Mouse (Mus musculus) limb, embryonic 10.5 days (tissue): ENCODE data around the gene Ndufs6. TPM values are rescaled to one million over a fixed set of nuclear protein-coding genes. Genes with fewer than 3 reads are reported as not detected.

ENCODE experiments used
- DNase-seq: peaks from one replicate; pipeline ENCODE4 v3.0.0-alpha.2; 2017; ENCODE audit warnings: low spot score
- H3K27ac ChIP-seq: fragments of 300-500 bp; sonication (generic); 2 replicates; pipeline ENCODE4 v1.5.1; 2016; ENCODE audit warnings: mild to moderate bottlenecking
- H3K27me3 ChIP-seq: fragments of 300-500 bp; sonication (generic); 2 replicates; pipeline ENCODE4 v1.6.1; 2016; ENCODE audit warnings: low read depth, mild to moderate bottlenecking; ENCODE audit not compliant: poor library complexity, severe bottlenecking
- H3K36me3 ChIP-seq: fragments of 300-500 bp; sonication (generic); 2 replicates; pipeline ENCODE4 v1.6.1; 2016; ENCODE audit warnings: mild to moderate bottlenecking, moderate library complexity
- H3K4me1 ChIP-seq: fragments of 300-500 bp; sonication (generic); 2 replicates; pipeline ENCODE4 v1.6.1; 2016
- H3K4me3 ChIP-seq: fragments of 300-500 bp; sonication (generic); 2 replicates; pipeline ENCODE4 v1.5.1; 2016; ENCODE audit warnings: mild to moderate bottlenecking, moderate library complexity
- H3K9me3 ChIP-seq: fragments of 300-500 bp; sonication (generic); replicated peaks from 2 replicates; pipeline ENCODE4 v1.6.1; 2016; ENCODE audit warnings: mild to moderate bottlenecking
- WGBS: fragments of 180-500 bp; shearing (Covaris S2); methylation state at CpG from one replicate; pipeline ENCODE4 v1.1.7; 2016; 5-methylcytosine and 5-hydroxymethylcytosine counted together
- polyA plus RNA-seq: library from polyadenylated mRNA; unstranded; fragments of >200 nt; fragmentation: Nextera tagmentation; extraction: Ambion mirVana; gene quantifications from 2 replicates; pipeline ENCODE4 v1.2.1, GENCODE M21; 2016

Ndufs6 gene
- polyA plus RNA-seq, 1 experiment from 2014 or later, result 399 TPM

DNA sequence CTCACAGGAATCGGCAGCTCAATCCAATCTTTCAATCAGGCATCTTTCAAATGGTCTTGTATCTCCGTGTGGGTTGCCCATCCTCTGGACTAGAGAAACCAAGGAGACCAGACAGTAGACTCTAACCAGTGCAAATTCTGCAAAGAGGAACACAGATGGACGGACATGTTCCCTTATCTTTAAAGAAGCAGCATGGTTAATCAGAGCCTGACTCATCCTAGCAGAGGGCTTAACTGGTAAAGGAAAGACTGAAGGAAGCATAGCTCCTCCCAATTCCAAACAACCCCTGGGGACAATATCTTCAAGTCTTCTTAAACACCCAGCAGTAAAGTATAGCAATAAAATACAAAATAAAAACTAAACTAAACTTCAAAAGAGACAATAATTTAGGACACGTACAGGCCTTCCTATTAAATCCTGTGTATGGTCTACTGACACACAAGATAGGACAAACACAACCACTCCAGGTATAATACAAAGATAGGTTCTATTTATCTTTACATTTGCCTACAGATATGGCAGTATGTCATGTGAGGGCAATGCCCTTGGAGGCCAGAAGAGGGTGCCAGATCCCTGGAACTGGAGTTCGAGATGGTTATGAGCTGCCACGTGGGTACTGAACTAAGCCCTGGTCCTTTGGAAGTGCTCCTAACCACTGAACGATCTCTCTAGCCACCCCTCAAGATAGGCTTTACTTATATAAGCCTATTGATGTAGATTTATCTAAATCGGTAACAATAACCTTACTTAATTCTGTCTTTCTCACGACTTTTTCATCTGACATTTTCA lies 17.0 kb upstream of the Ndufs6 start:
- Histone ChIP-seq H3K4me3 (no peak overlapping the region), H3K27ac (no peak overlapping the region)

DNA sequence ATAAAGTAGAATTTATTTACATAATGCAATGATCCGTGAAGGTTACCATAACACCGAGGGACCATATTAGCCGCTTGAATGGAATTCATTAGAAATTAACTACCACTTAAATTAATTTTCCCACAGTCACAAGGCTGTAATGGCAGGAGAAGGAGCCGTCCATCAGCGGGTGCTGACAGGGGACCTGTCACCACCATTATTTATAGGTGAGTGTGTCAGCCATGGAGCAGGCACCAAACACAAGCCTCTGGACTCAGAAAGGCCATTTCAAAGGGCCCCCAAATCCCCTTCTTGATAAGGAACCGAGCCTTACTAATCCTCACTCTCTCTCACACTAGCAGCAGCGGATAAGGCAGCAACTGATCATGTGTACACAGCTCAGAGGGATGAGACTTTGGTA lies 8.4 kb upstream of the Ndufs6 start:
- Histone ChIP-seq H3K9me3 (no peaks in the 10 kb centered on the region), H3K4me3 (no peak overlapping the region), H3K27ac (no peak overlapping the region), H3K27me3 (peaks cover 69% of the 10 kb centered on the region), H3K4me1 (peaks cover 19% of the 10 kb centered on the region), H3K36me3 (no peaks in the 10 kb centered on the region)
- DNase-seq, result peak; percentile 66
- WGBS, result 43% methylated on average over 7 of the region's 7 CpGs

More for the DNA sequence above, 17.0 kb upstream of the Ndufs6 start:
- 79% methylated on average over 9 of the region's 9 CpGs for WGBS
- H3K4me1 ChIP-seq, result peaks cover 10% of the 10 kb centered on the region; the same call in 1 of the 2 replicates
- peaks cover 10% of the 10 kb centered on the region for H3K27me3 ChIP-seq
- no peak for DNase-seq
- no peaks in the 10 kb centered on the region for H3K9me3 ChIP-seq
- H3K36me3 ChIP-seq, result no peaks in the 10 kb centered on the region

DNA sequence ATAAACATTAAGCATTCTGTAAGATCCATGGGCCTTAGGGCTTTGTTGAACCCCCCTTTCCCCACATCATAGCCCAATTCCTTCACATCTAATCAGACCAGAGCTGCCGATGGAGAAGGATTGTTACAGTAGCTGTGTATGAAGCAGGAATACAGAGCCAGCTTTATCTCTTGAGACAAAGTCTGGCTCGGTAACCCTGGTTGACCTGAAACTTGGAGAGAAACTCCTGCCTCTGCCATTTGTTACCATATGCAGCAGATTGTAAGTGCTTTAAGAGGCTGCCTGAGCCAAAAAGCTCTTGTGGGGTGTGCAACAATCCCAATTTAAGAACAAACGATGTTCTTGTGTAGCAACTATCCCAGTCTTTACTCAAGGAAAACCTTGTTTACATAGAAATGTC lies 3.4 kb upstream of the Ndufs6 start:
- H3K9me3 ChIP-seq, result no peaks in the 10 kb centered on the region
- peak overlapping the region; percentile 82 for H3K4me3 ChIP-seq
- H3K27ac ChIP-seq, result peak overlapping the region; percentile 91; the same call in 1 of the 2 replicates
- H3K4me1 ChIP-seq, result peaks cover 29% of the 10 kb centered on the region
- 77% methylated on average over 3 of the region's 3 CpGs for WGBS
- H3K27me3 ChIP-seq, result peaks cover 33% of the 10 kb centered on the region
- H3K36me3 ChIP-seq, result peaks cover 2% of the 10 kb centered on the region; the same call in 1 of the 2 replicates
- DNase-seq, result no peak

DNA sequence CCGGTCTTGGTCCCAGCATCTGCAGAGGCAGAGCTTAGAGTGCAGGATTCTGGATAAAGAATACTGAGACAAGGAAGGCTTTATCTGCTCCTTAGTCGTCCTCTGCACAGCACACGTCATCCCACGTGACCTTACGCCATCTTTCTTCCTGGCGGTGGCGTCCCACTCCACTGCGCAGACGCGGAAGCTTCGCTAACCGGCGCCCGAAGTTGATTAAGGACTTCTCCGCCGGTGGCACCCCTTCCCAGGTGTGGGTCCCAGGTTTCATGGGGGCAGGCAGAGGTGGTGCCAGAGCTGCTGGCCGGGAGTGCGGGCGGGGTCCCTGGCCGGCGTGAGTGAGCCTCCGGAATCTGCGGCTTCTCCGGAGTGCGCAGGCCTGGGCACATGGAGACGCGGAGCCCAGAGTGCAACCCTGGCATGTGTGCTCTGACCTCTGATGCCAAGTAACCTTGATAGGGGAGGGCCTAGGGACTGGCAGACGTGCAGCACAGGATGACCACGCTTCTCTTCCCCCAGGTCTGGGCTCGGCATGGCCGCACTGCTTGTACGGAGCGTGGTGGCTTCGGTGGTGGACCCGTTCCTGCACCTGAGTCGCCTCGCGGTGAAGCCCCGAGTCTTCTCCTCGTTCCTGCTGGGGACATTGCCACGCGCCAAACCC lies 2.6 kb upstream of the Ndufs6 start:
- Histone ChIP-seq H3K27me3 (peaks cover 31% of the 10 kb centered on the region), H3K9me3 (no peaks in the 10 kb centered on the region), H3K4me3 (peak overlapping the region; percentile 82), H3K27ac (peak overlapping the region; percentile 91), H3K4me1 (peaks cover 24% of the 10 kb centered on the region), H3K36me3 (peaks cover 10% of the 10 kb centered on the region)
- peak; percentile 86 for DNase-seq
- WGBS, result under 1% methylated on average over 42 of the region's 42 CpGs

DNA sequence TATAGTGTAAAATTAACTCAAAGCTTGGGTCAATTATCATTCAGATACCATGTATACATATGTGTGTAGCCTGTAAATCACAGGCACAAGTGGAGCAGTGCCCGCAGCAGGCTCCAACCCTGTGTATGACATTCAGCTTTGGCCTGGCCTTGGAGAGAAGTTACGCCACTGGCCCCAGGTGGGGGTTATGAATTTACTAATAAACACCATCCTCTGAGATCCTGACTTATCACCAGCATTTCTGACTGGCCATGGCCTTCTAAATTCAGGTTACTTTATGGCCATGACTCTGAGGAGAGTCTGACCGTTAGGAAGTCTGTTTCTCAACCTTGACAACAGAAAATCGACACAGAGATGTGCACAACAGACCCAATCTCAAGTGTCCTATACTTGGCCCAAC lies 4.9 kb downstream of the Ndufs6 start:
- H3K4me3 ChIP-seq, result no peak overlapping the region
- no peak for DNase-seq
- H3K36me3 ChIP-seq, result peaks cover 84% of the 10 kb centered on the region
- H3K27ac ChIP-seq, result no peak overlapping the region
- 94% methylated on average over 4 of the region's 4 CpGs for WGBS
- H3K27me3 ChIP-seq, result no peaks in the 10 kb centered on the region
- peaks cover 7% of the 10 kb centered on the region for H3K4me1 ChIP-seq
- H3K9me3 ChIP-seq, result no peaks in the 10 kb centered on the region

DNA sequence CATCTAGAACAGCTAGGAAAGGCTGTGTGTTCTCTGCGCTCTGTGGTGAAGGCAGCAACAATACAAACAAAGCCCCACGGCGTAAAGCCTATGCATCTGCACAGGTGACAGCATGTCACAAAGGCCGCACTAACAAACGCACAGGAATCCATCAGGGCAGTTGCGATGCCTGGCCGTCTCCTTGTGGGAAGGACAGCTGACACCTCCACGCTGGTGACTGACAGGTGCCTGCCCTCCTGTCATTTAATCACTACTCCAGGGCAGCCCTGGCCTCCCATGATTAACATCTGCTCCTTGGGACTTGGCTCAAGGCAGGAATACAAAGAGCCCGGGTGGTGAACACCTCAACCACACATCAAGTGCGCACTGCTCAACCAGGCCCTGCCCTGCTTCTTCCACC lies 5.7 kb downstream of the Ndufs6 start:
- 93% methylated on average over 10 of the region's 10 CpGs for WGBS
- Histone ChIP-seq H3K9me3 (0 out of 2 replicates have a peak, but pooled peaks cover 2% of the 10 kb centered on the region), H3K27me3 (no peaks in the 10 kb centered on the region), H3K36me3 (peaks cover 92% of the 10 kb centered on the region), H3K27ac (no peak overlapping the region), H3K4me3 (no peak overlapping the region), H3K4me1 (peaks cover 5% of the 10 kb centered on the region)
- DNase-seq, result no peak

DNA sequence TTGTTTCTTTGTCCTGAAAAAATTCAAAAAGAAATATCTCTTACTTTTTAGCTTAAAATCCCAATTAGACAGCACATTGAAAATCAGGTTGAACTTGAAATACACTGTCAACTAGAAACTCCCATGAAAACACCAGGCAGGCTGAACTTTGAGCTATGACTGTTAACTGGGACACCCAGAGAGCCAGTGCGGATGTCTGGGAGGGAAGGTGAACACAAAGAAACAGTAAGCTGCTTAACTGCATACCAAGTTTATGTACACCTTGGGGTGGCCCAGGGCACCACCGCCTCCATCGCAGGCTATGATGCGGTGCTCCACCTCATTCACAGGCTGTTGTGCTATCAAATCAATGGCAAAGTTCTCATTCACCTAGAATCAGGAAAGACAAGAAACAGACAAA lies 8.3 kb downstream of the Ndufs6 start:
- WGBS, result 94% methylated on average over 4 of the region's 4 CpGs
- no peaks in the 10 kb centered on the region for H3K27me3 ChIP-seq
- DNase-seq, result no peak
- 0 out of 2 replicates have a peak, but pooled peaks cover 2% of the 10 kb centered on the region for H3K9me3 ChIP-seq
- H3K4me3 ChIP-seq, result no peak overlapping the region
- H3K4me1 ChIP-seq, result no peaks in the 10 kb centered on the region
- peaks cover 92% of the 10 kb centered on the region for H3K36me3 ChIP-seq
- H3K27ac ChIP-seq, result no peak overlapping the region

DNA sequence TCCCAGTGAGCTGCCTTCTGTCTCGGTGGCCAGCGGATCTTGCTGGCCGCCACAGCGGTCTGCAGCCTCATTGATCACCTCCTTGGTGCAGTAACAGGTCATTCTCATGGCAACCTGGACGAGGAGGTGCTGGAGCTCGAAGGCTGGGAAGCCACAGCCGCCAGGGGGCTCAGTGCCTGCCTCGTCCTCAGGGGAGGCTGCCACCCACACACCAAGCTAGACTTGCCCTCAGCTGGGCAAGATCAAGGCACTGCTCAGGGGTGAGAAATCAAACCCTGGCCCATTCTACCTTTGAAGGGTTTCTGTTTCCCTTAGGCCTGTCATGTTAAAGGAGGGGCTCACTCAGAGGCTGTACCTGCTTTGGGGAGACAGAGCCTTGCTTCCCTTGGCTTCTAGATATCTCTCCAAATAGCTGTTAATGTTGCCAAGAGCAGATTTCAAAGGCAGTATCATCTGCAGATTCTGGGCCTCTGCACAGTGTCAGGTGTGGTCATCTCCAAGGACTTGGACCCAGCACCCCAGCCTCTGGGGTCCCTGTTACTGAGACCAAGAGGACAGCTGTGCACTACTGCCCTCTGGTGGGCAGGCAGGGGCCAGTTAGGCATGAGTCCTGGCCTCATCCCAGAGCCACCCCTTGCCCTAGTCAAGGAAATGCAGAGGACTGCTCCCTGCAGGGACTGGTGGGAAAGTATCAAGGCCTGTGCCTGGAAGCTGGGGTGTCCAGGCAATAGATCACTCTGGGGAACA lies 18.0 kb downstream of the Ndufs6 start:
- Histone ChIP-seq H3K27ac (no peak overlapping the region), H3K36me3 (0 out of 2 replicates have a peak, but pooled peaks cover 2% of the 10 kb centered on the region), H3K4me1 (peaks cover 11% of the 10 kb centered on the region; the same call in 1 of the 2 replicates), H3K27me3 (peaks cover 11% of the 10 kb centered on the region; the same call in 1 of the 2 replicates), H3K9me3 (no peaks in the 10 kb centered on the region), H3K4me3 (no peak overlapping the region)
- 23% methylated on average over 8 of the region's 8 CpGs for WGBS
- DNase-seq, result peak; percentile 76

DNA sequence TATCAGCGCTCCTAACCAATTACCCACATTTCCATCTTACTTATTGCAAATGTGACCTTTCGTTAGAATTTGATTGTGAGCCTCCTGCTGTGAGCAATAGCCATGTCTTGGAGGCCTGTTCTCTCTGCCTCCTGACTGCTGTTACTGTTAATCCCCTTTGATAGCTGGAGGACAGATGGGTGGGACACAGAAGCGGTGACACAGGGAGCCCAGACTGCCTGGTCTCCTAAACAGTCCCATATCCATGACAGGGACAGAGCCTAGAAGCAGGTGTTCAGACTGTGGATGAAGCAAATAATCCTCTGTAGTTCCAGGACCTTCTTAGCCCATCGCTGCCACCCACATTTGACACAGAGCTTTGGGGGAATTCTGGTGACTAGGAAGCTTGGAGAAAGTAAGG lies 21.9 kb downstream of the Ndufs6 start:
- Histone ChIP-seq H3K4me3 (no peak overlapping the region), H3K4me1 (peaks cover 11% of the 10 kb centered on the region; the same call in 1 of the 2 replicates), H3K27ac (no peak overlapping the region), H3K27me3 (peaks cover 19% of the 10 kb centered on the region; the same call in 1 of the 2 replicates), H3K9me3 (no peaks in the 10 kb centered on the region), H3K36me3 (no peaks in the 10 kb centered on the region)
- DNase-seq, result no peak
- 66% methylated on average over 4 of the region's 4 CpGs for WGBS

DNA sequence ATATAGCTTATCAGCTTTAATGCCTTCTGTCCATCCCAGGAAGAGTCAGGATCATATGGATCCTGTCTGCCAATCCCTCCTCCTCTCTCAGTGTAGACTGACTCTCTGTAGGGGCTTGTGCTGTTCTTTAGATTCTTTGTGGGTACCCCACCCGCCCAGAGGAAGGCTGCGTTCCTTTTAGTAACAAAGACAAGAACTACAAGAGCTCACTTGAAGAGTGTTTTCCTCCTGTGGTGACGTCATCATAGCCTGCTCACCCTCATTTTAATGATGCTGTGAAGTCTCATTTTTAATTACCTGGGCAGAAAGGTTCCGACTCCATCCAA lies 22.3 kb downstream of the Ndufs6 start:
- Histone ChIP-seq H3K4me3 (no peak overlapping the region), H3K9me3 (no peaks in the 10 kb centered on the region), H3K27me3 (peaks cover 19% of the 10 kb centered on the region; the same call in 1 of the 2 replicates), H3K27ac (no peak overlapping the region), H3K36me3 (no peaks in the 10 kb centered on the region), H3K4me1 (peaks cover 11% of the 10 kb centered on the region; the same call in 1 of the 2 replicates)
- 73% methylated on average over 4 of the region's 4 CpGs for WGBS
- DNase-seq, result no peak

DNA sequence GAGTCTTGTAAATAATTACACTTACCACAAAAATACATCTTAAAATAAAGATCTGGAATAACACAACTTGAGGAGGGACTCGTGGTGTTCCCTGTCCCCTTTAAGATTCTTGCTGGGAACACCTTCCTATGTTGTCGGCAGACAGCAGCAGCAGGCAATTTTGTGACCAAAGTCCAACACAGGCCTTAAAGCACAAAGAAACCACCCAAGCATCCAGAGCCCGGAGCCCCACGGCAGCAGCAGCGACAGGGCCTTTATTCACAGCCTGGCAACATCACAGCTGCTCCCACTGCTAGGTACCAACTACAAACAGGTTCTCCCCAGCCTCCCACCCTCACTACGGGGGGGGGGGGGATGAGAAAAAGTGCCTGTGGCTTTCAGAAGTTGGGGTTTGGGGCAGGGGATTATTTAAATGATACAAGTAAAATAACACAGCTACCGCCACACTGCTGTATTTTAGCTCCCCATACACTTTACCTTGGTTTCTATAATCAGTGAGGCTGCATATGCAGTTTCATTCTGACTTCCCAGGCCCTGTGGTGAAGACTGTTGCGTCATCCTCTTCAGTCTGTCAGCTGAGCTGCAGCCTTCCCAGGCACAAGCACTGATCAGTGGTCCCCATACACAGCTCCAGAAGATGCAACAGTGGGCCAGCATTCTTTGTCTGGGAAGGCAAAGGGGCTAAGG lies 22.8 kb downstream of the Ndufs6 start:
- Histone ChIP-seq H3K36me3 (no peaks in the 10 kb centered on the region), H3K9me3 (no peaks in the 10 kb centered on the region), H3K4me3 (no peak overlapping the region), H3K27me3 (peaks cover 19% of the 10 kb centered on the region; the same call in 1 of the 2 replicates), H3K27ac (no peak overlapping the region), H3K4me1 (peaks cover 10% of the 10 kb centered on the region; the same call in 1 of the 2 replicates)
- WGBS, result 67% methylated on average over 8 of the region's 8 CpGs
- DNase-seq, result no peak

DNA sequence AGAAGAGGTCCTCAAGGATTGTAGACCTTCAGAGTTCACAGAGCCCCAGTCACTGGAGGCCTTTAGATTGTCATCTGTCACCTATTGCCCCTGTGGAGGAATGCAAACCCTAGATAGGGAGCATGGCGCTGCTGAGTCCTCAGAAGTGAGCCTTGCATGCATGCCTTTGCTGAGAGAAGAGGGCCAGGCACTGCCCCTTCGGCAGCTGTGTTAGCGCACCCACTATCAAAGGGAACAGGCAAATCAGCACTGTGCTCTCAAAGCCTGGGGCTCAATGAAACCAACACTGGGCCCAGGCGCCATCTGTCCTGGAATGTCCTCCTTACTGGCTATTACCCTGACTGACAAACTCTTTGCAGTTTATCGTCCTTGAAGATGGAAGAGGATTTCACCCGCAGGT lies 23.6 kb downstream of the Ndufs6 start:
- H3K9me3 ChIP-seq, result no peaks in the 10 kb centered on the region
- no peaks in the 10 kb centered on the region for H3K36me3 ChIP-seq
- H3K27me3 ChIP-seq, result peaks cover 19% of the 10 kb centered on the region; the same call in 1 of the 2 replicates
- H3K4me3 ChIP-seq, result no peak overlapping the region
- DNase-seq, result no peak
- whole genome bisulfite sequencing, result 46% methylated on average over 6 of the region's 6 CpGs
- 0 out of 2 replicates have a peak, but pooled peaks cover 4% of the 10 kb centered on the region for H3K4me1 ChIP-seq
- no peak overlapping the region for H3K27ac ChIP-seq
